Mouse (Mus musculus): Measurements from ENCODE around the gene Gna11. TPM values are rescaled to one million over a fixed set of nuclear protein-coding genes. Genes with fewer than 3 reads are reported as not detected.

Gna11 gene
- polyA plus RNA-seq, 1 experiment, result 26.3 TPM

DNA sequence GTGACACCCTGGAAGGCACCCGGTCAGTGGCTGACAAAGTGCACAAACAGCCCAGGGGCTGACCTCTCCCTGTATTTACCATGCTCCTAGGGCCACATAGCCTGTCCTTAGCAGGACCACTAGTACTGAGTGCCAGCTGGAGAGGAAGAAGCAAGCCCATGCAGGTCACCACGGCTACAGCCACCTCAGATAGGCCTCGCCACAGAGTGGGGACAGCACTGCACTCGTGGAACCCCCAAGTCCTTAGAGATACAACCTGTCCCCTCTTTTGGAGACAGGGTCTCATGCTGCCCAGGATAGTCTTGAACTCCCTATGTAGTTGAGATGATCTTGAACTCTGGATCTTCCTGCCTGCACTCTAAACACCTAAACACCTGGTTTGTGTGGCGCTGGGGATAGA lies 3.6 kb downstream of the Gna11 start:
- Histone ChIP-seq H3K4me1 (ENCODE audit: control insufficient read depth, insufficient read depth, low read length) (peaks cover 9% of the 10 kb centered on the region), H3K27ac (ENCODE audit: control insufficient read depth, insufficient read depth, low read depth, low read length) (0 out of 2 replicates have a peak overlapping the region, but pooled peaks have one; percentile 14), H3K27me3 (ENCODE audit: control insufficient read depth, insufficient read depth, low read length) (no peaks in the 10 kb centered on the region), H3K36me3 (ENCODE audit: control insufficient read depth, insufficient read depth, low read length) (no peaks in the 10 kb centered on the region), H3K4me3 (ENCODE audit: control insufficient read depth, low read depth, low read length) (no peak overlapping the region)
- TF ChIP-seq CTCF (IDR thresholded peaks at IDR 0.05; ENCODE audit: control insufficient read depth, insufficient read depth, insufficient replicate concordance, low read depth, low read length) (no peak), POLR2A (IDR thresholded peaks at IDR 0.05; ENCODE audit: control insufficient read depth, low read depth, low read length) (no peak)

DNA sequence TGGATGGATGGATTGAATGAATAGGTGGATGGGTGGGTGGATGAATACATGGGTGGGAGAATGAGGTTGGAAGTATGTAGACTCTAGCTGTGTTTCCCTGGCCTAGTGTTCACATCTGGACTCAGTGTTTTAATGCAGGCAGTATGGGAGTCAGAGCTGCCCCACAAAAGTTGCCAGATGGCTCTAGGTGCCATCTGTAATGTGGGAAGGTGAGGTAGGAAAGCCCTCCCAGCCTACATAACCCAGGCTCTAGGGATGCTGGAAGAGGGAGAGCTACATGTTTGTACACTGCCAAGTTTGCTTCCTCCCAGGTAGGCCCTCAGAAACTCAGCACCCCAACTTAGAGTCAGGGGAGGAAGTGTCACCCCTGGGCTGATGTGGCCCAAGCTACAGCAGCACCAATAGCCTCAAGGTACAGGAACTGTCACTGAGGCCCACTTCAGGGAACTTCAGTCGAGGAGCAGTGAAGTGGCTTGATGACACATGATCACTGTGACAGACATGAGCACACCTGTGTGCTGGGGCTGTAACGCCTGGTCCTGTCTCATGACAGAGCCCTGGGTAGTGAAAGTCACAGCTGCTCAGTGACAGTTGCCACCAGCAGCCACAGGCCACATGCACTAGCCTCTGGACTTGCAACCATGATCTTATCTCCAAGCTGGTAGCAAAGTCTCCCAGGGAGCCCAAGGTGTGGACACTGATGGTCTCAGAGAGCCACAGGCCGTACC lies 6.5 kb downstream of the Gna11 start:
- H3K27me3 ChIP-seq (ENCODE audit: control insufficient read depth, insufficient read depth, low read length), result no peaks in the 10 kb centered on the region
- H3K4me3 ChIP-seq (ENCODE audit: control insufficient read depth, low read depth, low read length), result no peak overlapping the region
- H3K27ac ChIP-seq (ENCODE audit: control insufficient read depth, insufficient read depth, low read depth, low read length), result no peak overlapping the region
- TF ChIP-seq POLR2A (IDR thresholded peaks at IDR 0.05; ENCODE audit: control insufficient read depth, low read depth, low read length) (no peak), CTCF (IDR thresholded peaks at IDR 0.05; ENCODE audit: control insufficient read depth, insufficient read depth, insufficient replicate concordance, low read depth, low read length) (no peak)
- no peaks in the 10 kb centered on the region for H3K36me3 ChIP-seq (ENCODE audit: control insufficient read depth, insufficient read depth, low read length)
- no peaks in the 10 kb centered on the region; the same call in 1 of the 2 replicates for H3K4me1 ChIP-seq (ENCODE audit: control insufficient read depth, insufficient read depth, low read length)

DNA sequence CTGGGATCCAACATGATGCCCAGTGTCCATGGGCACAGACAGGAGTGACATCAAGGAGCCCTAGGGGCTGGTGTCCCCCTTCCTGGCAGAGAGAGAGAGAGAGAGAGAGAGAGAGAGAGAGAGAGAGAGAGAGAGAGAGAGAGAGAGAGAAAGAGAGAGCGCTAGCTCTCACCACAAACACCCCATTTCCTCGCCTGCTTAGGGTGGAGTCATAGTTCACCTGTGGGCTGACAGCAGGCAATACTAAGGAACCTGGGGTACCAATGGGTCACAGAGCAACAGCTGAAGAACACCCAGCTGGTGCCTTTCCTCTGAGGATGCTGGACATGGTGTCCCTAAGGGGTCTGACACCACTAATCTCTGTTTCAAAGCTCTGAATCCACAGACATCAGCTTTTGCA lies 7.6 kb downstream of the Gna11 start:
- Histone ChIP-seq H3K4me1 (ENCODE audit: control insufficient read depth, insufficient read depth, low read length) (no peaks in the 10 kb centered on the region; the same call in 1 of the 2 replicates), H3K4me3 (ENCODE audit: control insufficient read depth, low read depth, low read length) (no peak overlapping the region), H3K27me3 (ENCODE audit: control insufficient read depth, insufficient read depth, low read length) (no peaks in the 10 kb centered on the region), H3K27ac (ENCODE audit: control insufficient read depth, insufficient read depth, low read depth, low read length) (no peak overlapping the region), H3K36me3 (ENCODE audit: control insufficient read depth, insufficient read depth, low read length) (no peaks in the 10 kb centered on the region)
- TF ChIP-seq CTCF (IDR thresholded peaks at IDR 0.05; ENCODE audit: control insufficient read depth, insufficient read depth, insufficient replicate concordance, low read depth, low read length), result no peak
- no peak for TF ChIP-seq POLR2A (IDR thresholded peaks at IDR 0.05; ENCODE audit: control insufficient read depth, low read depth, low read length)

DNA sequence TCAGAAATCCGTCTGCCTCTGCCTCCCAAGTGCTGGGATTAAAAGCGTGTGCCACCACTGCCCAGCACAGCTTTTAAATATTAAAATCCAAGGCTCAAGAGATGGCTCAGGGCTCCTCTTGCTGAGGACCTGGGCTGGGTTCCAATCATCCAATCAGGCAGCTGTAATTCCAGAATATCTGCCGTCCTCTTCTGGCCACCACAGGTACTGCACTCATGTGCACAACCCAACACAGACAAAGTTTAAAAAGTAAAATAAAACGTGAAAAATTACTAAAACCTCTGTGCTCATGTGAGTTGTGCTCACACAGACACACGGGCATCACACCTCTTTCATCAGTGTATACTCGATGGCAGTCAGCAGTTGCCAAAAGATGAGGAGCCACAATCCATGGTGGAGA lies 8.3 kb downstream of the Gna11 start:
- Histone ChIP-seq H3K4me1 (ENCODE audit: control insufficient read depth, insufficient read depth, low read length) (no peaks in the 10 kb centered on the region; the same call in 1 of the 2 replicates), H3K27ac (ENCODE audit: control insufficient read depth, insufficient read depth, low read depth, low read length) (no peak overlapping the region), H3K27me3 (ENCODE audit: control insufficient read depth, insufficient read depth, low read length) (no peaks in the 10 kb centered on the region), H3K4me3 (ENCODE audit: control insufficient read depth, low read depth, low read length) (no peak overlapping the region), H3K36me3 (ENCODE audit: control insufficient read depth, insufficient read depth, low read length) (no peaks in the 10 kb centered on the region)
- TF ChIP-seq CTCF (IDR thresholded peaks at IDR 0.05; ENCODE audit: control insufficient read depth, insufficient read depth, insufficient replicate concordance, low read depth, low read length), result no peak
- no peak for TF ChIP-seq POLR2A (IDR thresholded peaks at IDR 0.05; ENCODE audit: control insufficient read depth, low read depth, low read length)

DNA sequence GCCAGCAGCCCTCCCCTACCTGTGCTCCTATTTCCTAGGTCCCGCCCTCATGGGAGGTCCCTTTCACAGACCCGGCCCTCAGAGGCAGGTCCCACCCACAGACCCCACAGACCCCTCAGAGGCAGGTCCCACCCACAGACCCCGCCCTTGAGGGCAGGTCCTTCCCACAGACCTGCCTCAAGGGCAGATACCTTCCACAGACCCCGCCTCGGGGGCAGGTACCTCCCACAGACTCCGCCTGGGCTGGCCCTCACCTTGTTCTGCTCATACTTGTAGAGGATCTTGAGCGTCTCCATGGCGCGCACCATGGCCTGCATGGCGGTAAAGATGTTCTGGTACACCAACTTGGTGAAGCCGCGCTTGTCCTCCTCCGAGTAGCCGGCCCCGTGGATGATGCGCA lies 10.2 kb downstream of the Gna11 start:
- no peak for TF ChIP-seq CTCF (IDR thresholded peaks at IDR 0.05; ENCODE audit: control insufficient read depth, insufficient read depth, insufficient replicate concordance, low read depth, low read length)
- no peak for TF ChIP-seq POLR2A (IDR thresholded peaks at IDR 0.05; ENCODE audit: control insufficient read depth, low read depth, low read length)
- H3K4me3 ChIP-seq (ENCODE audit: control insufficient read depth, low read depth, low read length), result no peak overlapping the region
- no peaks in the 10 kb centered on the region for H3K27me3 ChIP-seq (ENCODE audit: control insufficient read depth, insufficient read depth, low read length)
- H3K36me3 ChIP-seq (ENCODE audit: control insufficient read depth, insufficient read depth, low read length), result no peaks in the 10 kb centered on the region
- no peaks in the 10 kb centered on the region for H3K4me1 ChIP-seq (ENCODE audit: control insufficient read depth, insufficient read depth, low read length)
- H3K27ac ChIP-seq (ENCODE audit: control insufficient read depth, insufficient read depth, low read depth, low read length), result no peak overlapping the region

DNA sequence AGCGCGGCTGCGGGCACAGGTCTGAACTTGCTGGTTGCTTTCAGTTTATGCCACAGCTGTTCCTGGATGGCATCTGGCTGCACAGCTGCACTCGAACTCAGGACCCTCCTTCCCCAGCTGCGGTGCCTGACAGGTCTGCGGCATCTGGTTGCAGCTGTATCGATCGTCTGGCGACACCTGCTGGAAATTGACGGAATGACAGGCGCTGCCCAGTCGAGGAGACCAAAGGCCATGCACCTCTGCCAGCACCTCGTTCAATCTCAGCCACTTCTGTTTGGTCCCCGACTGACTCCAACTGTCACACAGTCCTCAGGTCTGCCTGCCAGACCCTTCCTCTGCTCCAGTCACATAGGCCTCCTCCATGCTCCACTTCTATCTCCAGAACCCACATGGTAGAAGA lies 18.2 kb downstream of the Gna11 start:
- H3K27ac ChIP-seq (ENCODE audit: control insufficient read depth, insufficient read depth, low read depth, low read length), result no peak overlapping the region
- peaks cover 20% of the 10 kb centered on the region for H3K4me1 ChIP-seq (ENCODE audit: control insufficient read depth, insufficient read depth, low read length)
- no peak overlapping the region for H3K4me3 ChIP-seq (ENCODE audit: control insufficient read depth, low read depth, low read length)
- H3K27me3 ChIP-seq (ENCODE audit: control insufficient read depth, insufficient read depth, low read length), result no peaks in the 10 kb centered on the region
- TF ChIP-seq CTCF (IDR thresholded peaks at IDR 0.05; ENCODE audit: control insufficient read depth, insufficient read depth, insufficient replicate concordance, low read depth, low read length), result peak; percentile 98
- TF ChIP-seq POLR2A (IDR thresholded peaks at IDR 0.05; ENCODE audit: control insufficient read depth, low read depth, low read length), result no peak
- no peaks in the 10 kb centered on the region for H3K36me3 ChIP-seq (ENCODE audit: control insufficient read depth, insufficient read depth, low read length)

DNA sequence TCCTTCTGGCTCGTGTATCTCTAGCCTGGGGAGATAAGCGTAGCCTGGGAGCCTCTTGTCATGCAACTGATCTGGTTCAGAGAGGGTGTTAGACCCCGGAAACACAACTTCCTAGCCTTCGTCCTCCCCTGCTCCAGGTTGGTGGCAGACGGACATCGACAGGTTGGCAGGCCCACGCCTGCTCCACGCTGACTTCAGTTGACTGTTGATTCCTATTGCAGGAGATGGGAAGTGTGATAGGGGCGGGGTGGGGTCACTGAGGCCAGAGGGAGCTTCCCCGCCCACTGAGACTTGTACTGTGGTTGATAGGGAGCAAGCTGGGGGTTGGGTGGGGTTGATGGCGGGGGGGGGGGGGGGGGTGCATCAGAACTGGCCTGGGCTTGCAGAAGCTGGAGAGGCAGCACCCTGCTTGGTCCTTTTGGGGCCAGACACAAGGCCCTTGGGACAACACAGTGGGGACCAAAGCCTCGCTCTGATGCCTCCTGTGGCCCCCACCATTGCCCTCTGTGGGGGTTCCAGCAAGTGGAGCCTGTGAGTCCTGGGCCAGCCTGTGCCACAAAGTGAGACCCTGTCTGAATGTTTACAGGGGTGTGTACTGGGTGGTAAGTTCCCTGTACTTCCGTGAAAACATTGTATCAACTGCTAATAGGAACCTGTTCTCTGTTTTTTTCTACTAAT lies 19.8 kb downstream of the Gna11 start:
- Histone ChIP-seq H3K4me1 (ENCODE audit: control insufficient read depth, insufficient read depth, low read length) (peaks cover 20% of the 10 kb centered on the region), H3K27me3 (ENCODE audit: control insufficient read depth, insufficient read depth, low read length) (no peaks in the 10 kb centered on the region), H3K27ac (ENCODE audit: control insufficient read depth, insufficient read depth, low read depth, low read length) (no peak overlapping the region), H3K36me3 (ENCODE audit: control insufficient read depth, insufficient read depth, low read length) (no peaks in the 10 kb centered on the region), H3K4me3 (ENCODE audit: control insufficient read depth, low read depth, low read length) (no peak overlapping the region; the same call in 1 of the 2 replicates)
- TF ChIP-seq POLR2A (IDR thresholded peaks at IDR 0.05; ENCODE audit: control insufficient read depth, low read depth, low read length) (no peak), CTCF (IDR thresholded peaks at IDR 0.05; ENCODE audit: control insufficient read depth, insufficient read depth, insufficient replicate concordance, low read depth, low read length) (no peak)
